Mouse (Mus musculus) layer of hippocampus, adult 9-11 months (tissue): ENCODE measurements around the gene Gm21440.
"Not testable (repeated sequence)": the region's sequence is repeated elsewhere in the genome, so short reads cannot be mapped to it uniquely, and the experiment has no call there.

Experiments used
- DNase-seq: peaks from one replicate; pipeline ENCODE4 v3.0.0; 2022

Gm21440 gene

DNA sequence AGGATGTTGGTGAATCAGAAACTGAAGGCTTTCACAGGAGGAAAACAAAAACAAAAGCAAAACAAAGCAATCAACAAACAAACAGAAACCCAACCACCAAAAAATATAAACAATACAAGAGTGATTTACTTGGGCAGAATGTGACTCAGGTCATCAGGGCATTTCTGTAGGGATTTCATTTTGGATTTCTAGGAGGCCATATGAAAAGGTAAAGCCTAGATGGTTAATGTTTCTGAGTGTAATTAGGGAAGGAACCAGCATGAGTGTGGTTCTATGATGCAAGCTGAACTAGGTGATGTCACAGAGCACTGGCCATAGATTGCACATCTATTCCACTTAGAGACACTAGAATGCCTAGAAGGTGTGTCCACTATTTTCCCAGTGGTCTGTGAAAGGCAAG lies at the start of gene Gm21440, which contains the start of gene Gm21454:
Gene Gm21440 (plus strand): TSS at position 301 of the 400 bp plus-strand sequence.
Gene Gm21454 (plus strand): TSS at position 352 of the 400 bp plus-strand sequence.
- not testable (repeated sequence) for DNase-seq

- DNase-seq = not testable (repeated sequence)
Observed at GRCm38 (mm10) chrY:13223828-13224227, 28.4 kb upstream of the Gm21440 start, which contains the start of gene Gm21828. TSS of gene Gm21828 (minus strand) at chrY:13223928.
